8 mouse cellular contexts compared by ENCODE assay signal in genomic region chr6:92534226-92535031, GRCm38 (mm10).
DNase-seq lines count a peak whose midpoint lies in the region; ATAC-seq and TF ChIP-seq lines count a peak whose summit lies in the region.

No protein-coding gene starts in this region.

- 0 out of 2 replicates have a peak, but pooled peaks have one; percentile 20 for TF ChIP-seq CTCF in midbrain, postnatal 0 days (IDR thresholded peaks at IDR 0.05)
- TF ChIP-seq CTCF in testis, adult 2 months (IDR thresholded peaks at IDR 0.05; ENCODE audit: control insufficient read depth, insufficient read depth, insufficient replicate concordance, low read depth, low read length), result no peak

- H3K36me3 ChIP-seq in forebrain, embryonic 10.5 days (replicated peaks), result no peaks in the 10 kb centered on the region
- no peaks in the 10 kb centered on the region for H3K36me3 ChIP-seq in heart, embryonic 13.5 days
- H3K36me3 ChIP-seq in kidney, embryonic 15.5 days, result no peaks in the 10 kb centered on the region
- no peaks in the 10 kb centered on the region for H3K36me3 ChIP-seq in limb, embryonic 14.5 days (ENCODE audit: control insufficient read depth, insufficient read depth, low read length)
- H3K36me3 ChIP-seq in midbrain, postnatal 0 days (ENCODE audit: insufficient read depth, low read length), result no peaks in the 10 kb centered on the region
- no peaks in the 10 kb centered on the region for H3K36me3 ChIP-seq in testis, adult 2 months (ENCODE audit: control insufficient read depth, insufficient read depth, low read length)

- WGBS in forebrain, embryonic 10.5 days, result 9% methylated on average over 11 of the region's 11 CpGs
- 10% methylated on average over 11 of the region's 11 CpGs for WGBS in heart, embryonic 13.5 days
- 6% methylated on average over 11 of the region's 11 CpGs for WGBS in kidney, embryonic 15.5 days
- 9% methylated on average over 11 of the region's 11 CpGs for WGBS in limb, embryonic 14.5 days
- 14% methylated on average over 11 of the region's 11 CpGs for WGBS in midbrain, postnatal 0 days

- H3K9ac ChIP-seq in heart, embryonic 13.5 days, result peak overlapping the region; percentile 82
- peak overlapping the region; percentile 56 for H3K9ac ChIP-seq in kidney, embryonic 15.5 days
- peak overlapping the region; percentile 54 for H3K9ac ChIP-seq in limb, embryonic 14.5 days (ENCODE audit: low read depth, low read length, severe bottlenecking)
- peak overlapping the region; percentile 42 for H3K9ac ChIP-seq in midbrain, postnatal 0 days (replicated peaks; ENCODE audit: low read length, poor library complexity, severe bottlenecking)

- no peak for TF ChIP-seq POLR2A in limb, embryonic 14.5 days (IDR thresholded peaks at IDR 0.05; ENCODE audit: borderline replicate concordance, extremely low read depth, insufficient read depth, insufficient read length)
- no peak for TF ChIP-seq POLR2A in testis, adult 2 months (IDR thresholded peaks at IDR 0.05; ENCODE audit: control insufficient read depth, low read depth, low read length)

- no peaks in the 10 kb centered on the region for H3K9me3 ChIP-seq in forebrain, embryonic 10.5 days
- H3K9me3 ChIP-seq in heart, embryonic 13.5 days, result no peaks in the 10 kb centered on the region
- no peaks in the 10 kb centered on the region for H3K9me3 ChIP-seq in kidney, embryonic 15.5 days (replicated peaks)
- no peaks in the 10 kb centered on the region for H3K9me3 ChIP-seq in limb, embryonic 14.5 days (ENCODE audit: control insufficient read depth, low read length)
- H3K9me3 ChIP-seq in midbrain, postnatal 0 days (ENCODE audit: low read length), result no peaks in the 10 kb centered on the region

- peak; percentile 72 to 78 for DNase-seq in adrenal gland, postnatal 36 days
- peak; percentile 34 for DNase-seq in forebrain, embryonic 10.5 days (ENCODE audit: extremely low spot score, low spot score)
- DNase-seq in limb, embryonic 14.5 days (ENCODE audit: low spot score), result peak; percentile 59
- DNase-seq in midbrain, postnatal 0 days (ENCODE audit: low spot score), result peak; percentile 57
- DNase-seq in spleen, adult 12 weeks (ENCODE audit: low spot score), result no peak

- peak overlapping the region; percentile 77 for H3K4me2 ChIP-seq in heart, embryonic 13.5 days
- H3K4me2 ChIP-seq in kidney, embryonic 15.5 days, result peak overlapping the region; percentile 75
- H3K4me2 ChIP-seq in limb, embryonic 14.5 days (replicated peaks; ENCODE audit: low read depth, low read length, severe bottlenecking), result peak overlapping the region; percentile 91
- H3K4me2 ChIP-seq in midbrain, postnatal 0 days (ENCODE audit: low read depth, low read length, poor library complexity, severe bottlenecking), result peak overlapping the region; percentile 50

- ATAC-seq in heart, embryonic 13.5 days (ENCODE audit: extremely low read depth, insufficient number of reproducible peaks, low FRiP score, low TSS enrichment), result peak; percentile 67; the same call in 1 of the 2 replicates
- peak; percentile 94 for ATAC-seq in kidney, embryonic 15.5 days (replicated peaks; ENCODE audit: low FRiP score)
- ATAC-seq in limb, embryonic 14.5 days (ENCODE audit: low FRiP score, low read depth), result peak; percentile 90
- 0 out of 2 replicates have a peak, but pooled peaks have one; percentile 31 for ATAC-seq in midbrain, postnatal 0 days (ENCODE audit: low FRiP score)

- H3K27ac ChIP-seq in forebrain, embryonic 10.5 days, result peak overlapping the region; percentile 76
- peak overlapping the region; percentile 82 for H3K27ac ChIP-seq in heart, embryonic 13.5 days (replicated peaks)
- peak overlapping the region; percentile 87 for H3K27ac ChIP-seq in kidney, embryonic 15.5 days
- no peak overlapping the region; the same call in 1 of the 2 replicates for H3K27ac ChIP-seq in limb, embryonic 14.5 days (replicated peaks; ENCODE audit: low read depth, low read length)
- H3K27ac ChIP-seq in midbrain, postnatal 0 days (ENCODE audit: low read depth, low read length), result no peak overlapping the region
- no peak overlapping the region for H3K27ac ChIP-seq in testis, adult 2 months (ENCODE audit: control insufficient read depth, insufficient read depth, low read depth, low read length)

- H3K27me3 ChIP-seq in forebrain, embryonic 10.5 days (ENCODE audit: poor library complexity, severe bottlenecking), result no peaks in the 10 kb centered on the region
- H3K27me3 ChIP-seq in heart, embryonic 13.5 days (replicated peaks), result no peaks in the 10 kb centered on the region
- no peaks in the 10 kb centered on the region for H3K27me3 ChIP-seq in kidney, embryonic 15.5 days
- H3K27me3 ChIP-seq in limb, embryonic 14.5 days (ENCODE audit: control insufficient read depth, insufficient read depth, low read length), result no peaks in the 10 kb centered on the region
- no peaks in the 10 kb centered on the region for H3K27me3 ChIP-seq in midbrain, postnatal 0 days (ENCODE audit: insufficient read depth, low read length)
- H3K27me3 ChIP-seq in testis, adult 2 months (ENCODE audit: control insufficient read depth, insufficient read depth, low read length), result no peaks in the 10 kb centered on the region

- peak overlapping the region; percentile 53 for H3K4me3 ChIP-seq in forebrain, embryonic 10.5 days
- peak overlapping the region; percentile 66 for H3K4me3 ChIP-seq in heart, embryonic 13.5 days
- H3K4me3 ChIP-seq in kidney, embryonic 15.5 days (replicated peaks), result peak overlapping the region; percentile 57
- H3K4me3 ChIP-seq in limb, embryonic 14.5 days (replicated peaks; ENCODE audit: low read length), result peak overlapping the region; percentile 41
- peak overlapping the region; percentile 32 for H3K4me3 ChIP-seq in midbrain, postnatal 0 days (ENCODE audit: low read depth, low read length)
- H3K4me3 ChIP-seq in testis, adult 2 months (ENCODE audit: control insufficient read depth, low read depth, low read length), result peak overlapping the region; percentile 41

- peaks cover 12% of the 10 kb centered on the region for H3K4me1 ChIP-seq in forebrain, embryonic 10.5 days
- H3K4me1 ChIP-seq in heart, embryonic 13.5 days, result peaks cover 23% of the 10 kb centered on the region
- peaks cover 25% of the 10 kb centered on the region for H3K4me1 ChIP-seq in kidney, embryonic 15.5 days
- H3K4me1 ChIP-seq in limb, embryonic 14.5 days (ENCODE audit: control insufficient read depth, insufficient read depth, low read length), result peaks cover 11% of the 10 kb centered on the region
- H3K4me1 ChIP-seq in midbrain, postnatal 0 days (ENCODE audit: insufficient read depth, low read length), result peaks cover 7% of the 10 kb centered on the region
- H3K4me1 ChIP-seq in testis, adult 2 months (ENCODE audit: control insufficient read depth, insufficient read depth, low read length), result no peaks in the 10 kb centered on the region

Comparison
In these comparisons a context has a peak if more than half of its experiments do, and no peak if none do; other contexts are left out.
1. H3K27ac ChIP-seq: peak in forebrain, embryonic 10.5 days (single experiment), heart, embryonic 13.5 days (single experiment) and kidney, embryonic 15.5 days (single experiment); none in limb, embryonic 14.5 days (single experiment), midbrain, postnatal 0 days (single experiment) and testis, adult 2 months (single experiment).
2. ATAC-seq: peak in every context shown above with its lines; median percentile 94 in kidney, embryonic 15.5 days; 90 in limb, embryonic 14.5 days; 67 in heart, embryonic 13.5 days; 31 in midbrain, postnatal 0 days.
3. Peak in every context shown above with its lines, with median percentiles within 50 percentile points of each other: H3K4me3 ChIP-seq, H3K4me2 ChIP-seq and H3K9ac ChIP-seq.